Mouse (Mus musculus) cerebellum, postnatal 36 days (tissue): ENCODE measurements around the gene Txndc5.
A peak's percentile ranks its signal among the peaks of the same experiment; 100 is the strongest.

Experiments
- DNase-seq, 2 experiments: peaks; one replicate each; pipeline ENCODE4 v3.0.0; 2021 to 2022; ENCODE audit warnings: mixed read lengths in 2 of 2

The Txndc5 gene

DNA sequence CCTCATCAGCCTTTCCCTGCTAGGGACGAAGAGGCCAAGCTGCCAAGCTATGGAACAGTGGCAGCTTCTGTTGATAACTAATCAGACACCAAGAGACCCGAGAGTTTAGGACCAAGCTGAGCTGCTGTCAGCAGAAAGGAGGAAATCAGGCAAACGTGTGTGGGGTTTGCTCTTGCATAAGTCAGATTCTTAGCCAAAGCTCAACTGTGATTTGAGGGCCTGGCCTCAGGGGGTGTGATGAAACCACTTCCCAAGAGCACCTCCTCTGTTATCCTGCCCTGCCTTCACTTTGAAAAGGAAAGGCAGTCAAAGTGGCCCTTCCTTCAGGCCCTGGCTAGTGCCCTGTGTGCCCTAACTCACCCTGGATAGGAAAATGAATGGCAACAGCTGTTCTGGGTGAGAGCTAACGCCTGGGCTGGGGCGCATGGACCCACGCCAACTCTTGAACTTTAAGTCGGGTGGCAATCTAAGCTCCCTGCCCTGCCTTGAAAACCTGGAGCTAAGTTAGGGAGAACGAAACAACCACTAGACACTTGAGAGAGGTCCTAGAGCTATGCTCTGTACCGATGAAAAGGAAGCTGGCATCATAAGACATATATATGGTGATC lies at the start of gene Txndc5:
TSS of gene Txndc5 (minus strand) at position 138 of the 608 bp plus-strand sequence.
- DNase-seq: no peak

DNA sequence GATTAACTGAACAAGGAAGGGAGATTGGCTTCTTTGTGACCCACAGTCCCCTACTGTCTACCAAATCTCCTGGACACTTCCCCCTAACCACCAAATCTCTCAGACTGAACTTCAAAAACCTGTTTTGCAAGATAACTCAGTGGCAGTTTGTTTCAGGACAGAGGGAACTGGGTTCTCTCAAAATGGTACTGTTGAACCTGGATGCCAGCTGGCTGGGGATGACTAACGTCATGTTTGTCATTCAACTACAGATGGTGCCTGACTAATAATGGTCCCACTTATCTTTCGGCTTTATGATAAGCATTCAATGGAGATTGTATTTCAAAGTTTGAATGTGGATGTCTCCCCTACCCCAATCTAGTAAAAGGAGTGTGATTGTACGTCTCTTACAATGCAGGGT lies 46.0 kb upstream of the Txndc5 start:
- no peak for DNase-seq

DNA sequence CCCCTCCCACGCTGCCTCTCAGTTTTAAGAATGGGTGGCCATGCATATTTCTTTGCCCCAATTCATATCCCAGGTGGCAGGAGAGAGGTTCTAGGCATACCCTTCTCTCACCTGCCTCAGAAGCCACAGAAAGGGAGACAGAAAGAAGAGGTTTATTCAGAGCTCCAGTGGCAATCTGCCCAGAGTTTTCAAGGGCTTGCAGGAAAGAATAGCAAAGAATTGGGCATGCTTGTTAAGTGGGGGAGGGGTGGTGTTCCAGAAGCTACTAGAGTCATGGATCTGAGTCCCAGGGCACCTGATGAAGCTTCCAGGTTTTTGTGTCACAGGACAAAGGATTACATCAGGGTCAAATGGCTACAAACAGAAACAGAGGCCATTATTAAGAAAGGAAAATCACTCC lies 44.7 kb upstream of the Txndc5 start:
- DNase-seq: no peak

DNA sequence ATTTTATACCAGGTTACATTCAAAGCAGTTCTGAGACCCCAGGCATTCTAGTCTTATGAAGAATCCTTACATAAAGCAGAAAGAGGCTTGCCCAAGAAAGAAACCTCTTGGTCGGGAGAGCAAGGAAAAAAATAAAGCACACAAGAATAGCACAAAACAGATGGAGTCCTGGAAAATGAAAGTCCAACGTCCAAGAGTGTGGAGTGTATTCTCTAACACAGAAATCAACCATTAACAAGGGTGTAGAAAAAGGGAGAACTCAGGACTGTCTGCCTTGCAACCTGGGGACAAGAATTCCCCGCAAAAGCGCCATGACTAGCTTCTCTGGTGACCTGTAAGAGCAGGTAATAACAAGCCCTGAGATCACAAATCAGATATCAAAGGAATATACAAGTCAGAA lies 36.6 kb upstream of the Txndc5 start:
- DNase-seq: no peak

DNA sequence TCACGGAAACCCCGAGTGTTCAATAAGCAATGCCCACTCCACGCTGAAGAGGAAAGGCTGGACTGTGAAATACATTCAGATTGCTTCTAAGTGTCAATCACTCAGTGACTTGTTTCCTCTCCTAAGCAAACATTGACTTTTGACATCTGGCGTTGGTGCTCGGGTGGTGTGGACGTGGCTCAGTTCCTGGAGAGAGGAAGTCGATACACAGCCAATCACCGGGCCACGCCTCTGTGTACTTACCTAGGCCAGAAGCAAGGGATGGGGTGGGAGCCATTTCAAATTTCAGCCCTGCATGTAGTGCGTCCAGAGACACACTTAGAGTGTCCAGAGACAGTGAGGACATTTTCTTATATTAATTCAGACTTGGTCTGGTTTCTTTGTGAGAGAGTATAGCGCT lies 26.0 kb upstream of the Txndc5 start:
- DNase-seq: no peak

DNA sequence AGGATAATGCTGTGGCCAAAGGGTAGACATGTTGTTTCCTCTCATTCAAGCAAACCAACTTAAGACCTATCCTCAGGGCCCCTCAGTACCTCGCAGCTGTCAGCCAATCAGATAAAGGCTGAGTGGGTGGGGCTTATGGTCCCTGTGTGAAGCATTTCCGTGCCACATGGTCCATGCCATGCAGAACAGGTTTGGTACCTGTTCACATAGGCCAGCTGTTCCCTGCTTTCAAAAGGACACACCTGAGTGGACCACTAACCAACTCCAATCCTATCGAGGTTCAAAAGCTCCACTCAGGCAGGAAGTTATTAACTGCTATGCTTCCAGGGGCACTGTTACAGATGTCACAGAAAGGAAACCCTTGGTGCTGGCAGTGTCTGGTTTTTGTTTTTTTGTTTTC lies 25.6 kb upstream of the Txndc5 start:
- no peak for DNase-seq

DNA sequence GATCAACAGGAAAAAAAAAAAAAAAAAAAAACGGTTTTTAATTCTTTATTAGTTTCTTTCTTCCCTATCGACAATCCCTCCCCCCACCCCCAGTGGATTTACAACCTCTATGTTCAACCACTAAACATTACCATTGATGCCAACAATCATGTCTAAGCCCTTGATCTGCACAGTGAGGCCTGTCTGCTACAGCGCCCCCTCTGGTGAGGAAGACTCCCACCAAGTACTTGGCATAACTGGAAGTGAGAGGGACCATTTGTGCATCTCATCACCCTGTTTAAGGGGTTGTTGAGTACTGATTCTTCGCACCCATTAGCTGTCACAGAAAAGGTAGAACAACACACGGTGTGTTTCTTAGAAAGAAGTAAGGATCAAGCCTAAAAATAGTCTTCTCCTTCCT lies 20.1 kb upstream of the Txndc5 start:
- DNase-seq: no peak

DNA sequence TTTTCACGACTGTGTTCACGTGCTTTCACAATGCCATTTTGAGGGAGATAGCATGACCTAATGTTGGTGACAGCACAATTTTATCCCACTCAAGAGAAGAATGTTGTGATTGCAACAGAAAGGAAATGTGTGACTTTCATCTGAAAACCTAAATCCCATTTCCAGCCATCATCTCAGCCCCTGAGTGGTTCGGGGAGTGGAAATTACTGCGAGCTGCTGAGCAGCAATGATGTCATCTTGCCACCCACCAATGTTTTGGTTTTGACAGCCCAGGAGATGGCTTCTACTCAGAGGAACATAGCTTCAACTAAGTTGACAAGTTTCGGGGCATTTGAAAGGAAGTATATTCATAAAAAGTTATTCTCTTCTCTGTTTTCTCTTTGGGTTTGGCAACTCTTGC lies 19.1 kb upstream of the Txndc5 start:
- DNase-seq: no peak

DNA sequence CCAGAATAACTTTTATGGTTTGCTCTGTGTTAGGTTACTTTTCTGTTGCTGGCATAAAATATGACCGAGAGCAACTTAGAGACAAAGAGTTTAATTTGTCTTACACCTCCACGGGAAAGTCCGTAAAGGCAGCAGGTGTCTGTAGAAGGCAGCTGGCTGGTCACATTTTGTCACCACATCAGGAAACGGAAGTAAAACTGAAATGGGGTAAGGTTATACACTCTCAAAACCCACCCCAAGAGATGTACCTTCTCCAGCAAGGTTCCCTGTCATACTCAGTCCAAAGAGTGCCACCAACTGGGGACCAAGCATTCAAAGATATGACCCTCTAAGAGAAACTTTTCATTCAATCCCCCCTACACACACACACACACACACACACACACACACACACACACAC lies 18.1 kb upstream of the Txndc5 start:
- no peak for DNase-seq

DNA sequence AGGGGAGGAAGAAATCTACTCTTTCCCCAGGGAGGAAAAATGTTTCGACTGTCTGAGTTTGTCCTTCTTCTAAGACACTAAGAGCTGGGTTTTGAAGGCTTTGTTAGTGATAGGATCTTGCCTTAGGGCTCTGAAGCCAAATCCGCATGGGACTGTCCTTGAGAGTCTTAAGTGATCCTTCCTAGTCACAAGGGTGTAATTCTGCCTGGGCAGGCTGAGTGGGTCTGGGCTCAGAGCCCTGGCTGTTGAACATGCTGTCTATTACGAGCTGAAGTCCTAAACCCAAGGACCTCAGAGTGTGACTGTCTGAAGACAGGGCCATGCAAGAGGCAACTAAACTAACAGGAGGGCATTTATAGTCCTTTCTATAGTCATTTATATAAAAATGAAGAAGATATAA lies 16.8 kb upstream of the Txndc5 start:
- no peak for DNase-seq

DNA sequence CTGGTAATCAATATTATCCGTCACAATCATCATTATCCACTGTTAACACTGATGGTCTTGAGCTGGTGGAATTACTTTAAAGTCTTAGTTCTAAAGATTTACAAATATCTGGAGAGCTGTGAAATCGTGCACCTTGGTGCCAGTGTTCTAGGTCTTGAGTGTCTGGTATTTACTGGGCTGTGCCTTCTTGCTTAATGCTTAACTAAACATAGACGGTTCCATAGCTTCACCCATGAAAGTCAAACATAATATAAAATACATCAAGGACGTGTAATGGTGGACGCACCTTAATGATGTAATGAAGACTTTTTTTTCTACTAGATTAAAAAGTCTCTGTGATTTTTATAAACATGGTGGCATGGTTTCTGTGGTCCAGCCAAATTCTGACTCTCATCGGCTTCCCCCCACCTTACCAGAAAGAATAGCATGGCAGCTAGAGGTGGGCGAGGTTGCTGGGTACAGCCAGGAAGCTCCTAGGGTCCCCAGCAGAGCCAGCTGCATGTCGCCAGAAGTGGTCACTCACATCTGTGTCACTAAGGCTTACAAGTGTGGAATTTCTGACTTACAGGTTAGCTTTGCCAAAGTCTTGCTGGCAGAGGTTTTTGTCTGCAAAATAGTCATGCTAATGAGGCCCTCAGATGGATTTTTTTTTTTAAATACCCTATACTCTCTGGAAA lies 16.3 kb upstream of the Txndc5 start:
- no peak for DNase-seq

DNA sequence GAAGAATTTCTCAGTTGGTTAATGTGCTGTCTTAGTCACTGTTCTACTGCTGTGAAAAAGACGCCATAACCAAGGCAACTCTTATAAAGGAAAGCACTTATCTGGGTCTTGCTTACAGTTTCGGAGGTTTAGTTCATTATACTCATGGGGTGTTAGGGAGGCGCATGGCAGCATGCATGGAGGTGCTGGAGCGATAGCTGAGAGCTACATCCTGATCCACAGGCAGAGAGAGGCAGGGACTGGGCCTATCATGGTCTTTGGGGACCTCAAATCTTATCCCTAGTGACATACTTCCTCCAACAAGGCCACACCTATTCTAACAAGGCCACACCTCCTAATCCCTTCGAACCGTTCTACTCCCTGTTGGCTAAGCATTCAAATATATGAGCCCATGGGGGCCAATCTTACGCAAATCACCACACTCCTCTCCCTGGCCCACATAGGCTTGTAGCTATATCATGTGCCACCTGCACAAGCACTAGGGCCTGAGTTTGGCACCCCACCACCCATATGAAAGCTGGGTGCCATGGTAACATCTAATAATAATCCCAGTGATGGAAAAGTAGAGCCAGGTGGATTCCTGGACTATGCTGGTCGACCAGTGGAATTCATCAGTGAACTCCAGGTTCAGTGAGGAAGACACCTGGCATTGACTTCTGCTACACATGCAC lies 15.0 kb upstream of the Txndc5 start:
- no peak for DNase-seq

DNA sequence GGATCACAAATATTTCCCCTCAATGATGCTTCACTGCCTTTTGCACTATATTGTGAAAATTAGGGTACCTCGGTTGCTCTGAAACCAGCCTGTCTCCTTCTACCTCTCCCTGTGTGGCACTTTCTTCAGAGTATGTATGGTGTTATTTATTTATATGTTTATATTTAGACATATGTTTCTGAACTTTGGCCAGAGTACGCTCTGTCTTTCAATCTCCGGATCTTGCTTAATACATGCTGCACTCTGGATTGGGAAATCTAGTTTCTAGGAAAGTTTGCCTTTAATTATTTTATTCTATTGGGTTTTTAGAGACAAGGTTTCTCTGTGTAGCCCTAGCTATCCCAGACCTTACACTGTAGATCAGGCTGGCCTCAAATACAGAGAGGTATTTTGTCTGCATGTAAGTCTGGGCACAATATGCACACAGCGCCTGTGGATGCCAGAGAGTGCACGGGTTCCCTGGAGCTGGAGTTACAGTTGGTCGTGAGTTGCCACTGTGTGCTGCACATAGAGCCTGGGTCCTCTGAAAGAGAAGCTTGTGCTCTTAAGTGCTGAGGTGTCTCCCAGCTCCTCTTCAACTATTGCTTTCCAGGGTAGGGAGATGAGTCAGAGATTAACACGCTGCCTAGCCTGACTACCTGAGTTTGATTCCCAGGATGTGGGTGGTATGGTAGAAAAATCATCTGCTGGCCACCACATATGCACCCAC lies 10.7 kb upstream of the Txndc5 start:
- DNase-seq: no peak

DNA sequence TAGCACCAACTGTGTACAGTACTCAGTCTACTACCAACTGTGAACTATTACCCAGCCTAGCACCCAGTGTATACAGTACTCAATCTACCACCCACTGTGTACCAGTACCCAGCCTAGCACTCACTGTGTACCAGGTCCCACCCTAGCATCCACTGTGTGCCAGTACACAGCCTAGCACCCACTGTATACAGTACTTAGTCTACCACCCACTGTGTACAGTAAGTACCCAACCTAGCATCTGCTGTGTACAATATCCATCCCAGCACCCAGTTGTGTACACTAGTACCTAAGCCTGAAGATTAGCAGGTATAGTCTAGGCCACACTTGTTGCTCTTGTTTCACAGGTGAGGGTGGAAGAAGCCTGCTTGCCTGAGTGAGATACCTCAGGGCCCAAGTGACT lies 8.9 kb upstream of the Txndc5 start:
- no peak for DNase-seq

DNA sequence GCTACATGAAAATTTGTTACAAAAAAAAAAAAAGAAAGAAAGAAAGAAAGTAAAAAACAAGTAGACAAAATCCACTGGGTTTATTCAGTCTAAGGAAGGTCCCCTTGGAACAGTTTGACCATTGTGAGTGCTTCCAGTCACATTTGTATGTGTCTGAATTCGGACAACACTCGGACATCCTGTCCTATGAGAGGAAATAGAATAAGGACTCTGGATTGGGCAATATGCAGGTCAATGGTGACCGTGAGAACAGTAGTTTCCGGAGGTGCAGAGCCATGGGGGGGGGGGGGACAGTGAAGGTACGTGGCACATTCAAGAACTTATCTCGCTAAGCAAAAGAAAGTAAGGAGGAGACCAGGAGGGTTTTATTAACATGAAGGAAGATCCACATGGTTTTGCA lies 6.1 kb upstream of the Txndc5 start:
- no peak for DNase-seq

DNA sequence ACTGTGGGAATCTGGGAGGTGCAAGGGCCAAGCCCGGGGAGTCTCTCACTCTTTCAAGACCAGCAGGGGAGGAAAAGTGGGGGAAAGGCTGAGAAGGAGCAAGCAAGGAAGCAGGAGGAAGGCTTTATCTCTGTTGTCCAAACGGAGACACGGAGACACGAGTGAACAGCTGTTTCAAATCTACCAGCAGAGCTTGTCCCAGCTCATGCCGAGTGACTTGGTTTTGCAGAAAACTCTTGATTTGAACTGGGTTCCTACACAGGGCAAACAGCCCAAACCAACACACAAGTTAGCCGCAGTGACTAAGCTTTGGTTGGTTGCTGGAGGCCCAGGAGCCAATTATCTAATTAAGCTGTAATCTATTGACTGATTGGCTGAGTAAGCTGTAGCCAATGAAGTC lies 5.4 kb upstream of the Txndc5 start:
- no peak for DNase-seq

DNA sequence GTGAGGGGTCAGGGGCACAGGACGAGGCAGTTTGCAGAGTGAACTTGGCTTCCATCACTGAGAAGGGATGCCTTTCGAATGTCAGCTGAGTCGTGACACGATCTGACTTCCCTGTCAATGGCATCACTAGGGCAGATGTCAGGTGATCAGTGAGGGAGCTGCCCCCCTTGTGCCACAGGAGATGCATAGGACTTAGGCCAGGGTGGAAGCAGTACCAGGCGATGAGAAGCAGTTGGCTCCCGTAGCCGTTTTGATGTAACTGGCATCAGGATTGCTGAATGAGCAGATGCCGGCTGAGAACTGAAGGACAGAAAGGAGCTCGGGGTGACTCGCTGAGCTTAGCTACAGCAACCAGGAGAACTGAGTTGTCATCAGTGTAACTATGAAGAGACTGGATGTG lies 4.8 kb upstream of the Txndc5 start:
- DNase-seq: no peak

DNA sequence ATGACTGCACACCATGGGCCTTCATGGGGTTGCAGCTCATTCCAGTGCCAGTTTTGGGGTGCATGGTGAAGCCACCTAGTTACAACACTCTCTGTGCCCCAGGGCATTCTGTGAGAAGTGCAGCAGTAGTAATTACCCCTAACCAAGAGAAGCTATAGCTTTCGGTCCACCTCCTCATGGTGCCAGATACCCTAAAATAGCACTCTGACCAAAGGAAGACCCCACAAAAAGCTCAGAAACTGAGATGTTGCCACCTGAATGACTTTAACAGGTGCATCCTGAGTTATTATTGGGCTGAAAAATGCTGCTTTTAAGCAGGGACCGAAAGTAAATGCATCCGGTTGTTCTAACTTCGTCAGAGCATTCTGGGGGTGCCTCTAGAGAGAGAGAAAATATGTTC lies 2.9 kb upstream of the Txndc5 start:
- no peak for DNase-seq

DNA sequence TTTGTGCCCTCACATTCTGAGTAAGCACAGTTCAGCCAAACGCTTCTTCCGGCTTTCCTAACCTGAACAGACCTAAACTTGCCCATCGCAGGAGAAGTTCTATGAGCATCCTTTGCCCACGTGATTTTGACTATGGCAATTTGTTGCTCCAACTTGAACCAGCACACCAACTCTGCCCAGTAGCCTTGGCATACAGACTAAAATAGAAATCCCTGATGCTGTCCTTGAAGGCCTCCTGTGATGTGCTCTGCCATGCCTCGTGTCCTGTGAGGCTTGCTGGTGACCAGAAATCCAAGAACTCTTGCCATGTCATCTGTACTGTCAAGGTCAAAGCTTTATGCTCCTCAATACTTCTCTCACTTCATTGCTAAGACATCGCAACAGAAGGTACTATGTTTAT lies 952 bp upstream of the Txndc5 start:
- DNase-seq: no peak

DNA sequence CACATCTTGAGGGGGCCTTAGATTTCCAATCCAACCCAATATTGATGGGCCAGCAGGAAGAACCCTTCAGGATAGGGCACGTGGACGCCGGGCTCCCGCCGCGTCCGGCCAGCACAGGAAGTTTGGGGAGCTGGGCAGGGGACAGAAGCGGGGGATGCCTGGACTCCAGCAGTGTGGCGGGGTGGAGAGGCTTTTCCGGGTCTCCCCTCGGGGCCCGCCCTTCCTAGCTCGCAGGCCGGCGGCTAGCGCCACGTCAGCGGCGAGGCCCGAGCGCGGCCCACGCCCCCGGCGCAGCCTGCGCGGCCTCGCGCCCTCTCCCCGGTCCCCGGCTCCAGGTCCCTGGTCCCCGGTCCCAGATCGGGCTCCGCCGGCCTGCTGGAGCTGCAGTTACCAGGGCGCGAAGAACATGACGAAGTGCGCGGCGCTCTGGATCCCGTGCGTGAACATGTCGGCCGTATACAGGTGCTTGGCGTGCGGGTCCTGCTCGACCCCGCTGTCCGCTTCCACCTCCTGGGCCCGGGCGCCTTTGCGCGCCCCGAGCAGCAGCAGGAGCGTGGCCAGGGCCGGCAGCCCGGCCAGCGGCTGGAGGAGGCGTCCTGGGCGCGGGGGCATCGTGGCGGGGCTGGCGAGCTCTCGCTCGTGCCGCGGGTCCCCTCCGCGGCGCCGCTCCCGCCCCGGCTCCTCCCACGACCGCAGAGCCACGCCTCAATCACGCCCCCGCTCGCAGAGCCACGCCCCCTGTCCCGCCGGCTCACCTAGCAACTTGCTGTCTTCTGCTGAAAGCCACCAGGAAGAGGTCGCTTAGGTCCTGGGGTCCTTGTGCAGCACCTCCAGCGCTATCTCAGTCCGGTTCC lies 600 bp downstream of the Txndc5 start:
- DNase-seq: peak; percentile 78 to 82

DNA sequence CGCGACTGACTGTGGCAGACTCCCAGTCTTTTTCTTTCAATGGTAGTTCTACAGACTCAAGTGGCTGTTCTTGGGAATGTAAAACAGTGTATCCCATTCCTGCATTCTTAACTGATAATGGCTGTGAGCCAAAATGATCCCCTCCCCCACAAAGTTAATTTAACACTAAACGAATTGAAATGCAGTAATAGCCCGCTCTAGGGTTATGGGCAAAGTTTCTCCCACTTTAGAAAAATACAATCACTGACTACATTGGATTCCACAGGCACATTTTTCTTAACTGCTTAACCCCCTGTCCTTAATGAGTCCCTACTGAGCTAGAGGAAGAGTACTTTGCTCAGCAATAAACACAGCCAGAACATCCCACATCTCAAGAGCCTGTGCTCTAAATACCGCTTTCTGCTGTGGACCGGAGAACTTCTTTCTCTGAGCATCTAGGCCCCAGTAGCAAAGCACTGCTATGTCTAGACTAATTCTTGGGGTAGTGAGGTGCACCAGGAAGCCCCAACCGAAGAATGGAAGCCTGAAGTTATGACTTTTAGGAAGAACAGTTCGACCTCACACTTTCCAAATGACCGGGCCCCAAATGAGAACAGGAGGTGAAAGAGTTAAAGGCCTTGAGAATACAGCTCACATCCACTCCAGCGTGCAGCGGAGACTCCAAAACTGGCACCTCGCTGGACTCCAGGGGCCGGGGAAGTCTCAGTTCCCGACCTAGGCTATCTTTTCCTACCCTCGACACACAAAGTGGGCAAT lies 1.4 kb downstream of the Txndc5 start:
- no peak for DNase-seq

DNA sequence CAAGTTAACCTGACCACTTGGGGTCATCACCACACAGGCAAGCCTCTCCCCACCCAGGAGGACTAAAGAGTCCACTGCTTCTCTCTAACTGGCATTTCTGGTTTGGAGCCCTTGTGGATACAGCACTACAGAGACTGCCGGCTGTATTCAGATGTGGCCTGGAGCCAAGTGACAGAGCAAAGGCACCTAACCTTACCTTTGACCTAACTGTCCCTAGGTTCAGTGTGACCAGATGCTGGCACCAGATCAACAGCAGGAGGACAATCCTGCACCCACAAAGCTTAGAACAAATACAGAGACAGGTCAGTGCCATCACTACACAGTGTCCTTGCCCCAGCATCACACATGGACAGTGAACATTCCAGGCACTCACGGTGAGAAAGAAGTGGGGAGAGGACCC lies 2.5 kb downstream of the Txndc5 start:
- DNase-seq: no peak
